Mouse (Mus musculus) leukemia stem cell, adult 10-12 weeks (primary cell): ENCODE results near the gene Aoc1. TPM values are rescaled to one million over a fixed set of nuclear protein-coding genes. Genes with fewer than 3 reads are reported as not detected.

Experiments used
- polyA plus RNA-seq: library from polyadenylated mRNA; stranded (reverse); fragments of >175 nt; gene quantifications from 2 replicates; pipeline ENCODE4 v1.2.3, GENCODE M21; 2012; ENCODE audit warnings: low replicate concordance

The Aoc1 gene
- not detected in 2 replicates for polyA plus RNA-seq

DNA sequence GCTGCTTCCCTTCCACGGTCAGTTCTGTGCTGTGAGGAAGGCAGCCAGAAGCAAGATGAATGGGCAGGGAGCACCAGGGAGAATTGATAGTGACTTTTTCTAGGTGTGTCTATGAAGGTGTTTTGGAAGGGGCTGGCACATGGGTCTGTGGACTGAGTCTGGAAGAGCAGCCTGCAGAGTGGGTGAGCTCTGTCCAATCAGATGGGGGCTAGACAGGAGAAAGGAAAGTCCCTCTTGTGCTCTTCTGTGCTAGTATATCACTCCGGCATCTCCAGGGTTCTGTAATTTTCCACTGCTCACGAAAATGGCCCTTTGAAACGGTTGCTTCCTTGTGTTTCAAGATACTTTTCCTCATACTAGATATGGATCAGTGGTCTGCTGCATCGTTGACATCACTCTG, at the start of gene Aoc1:
Gene Aoc1, plus strand, starts transcription at position 301 of the 400 bp plus-strand sequence.

GRCm38 (mm10) chr6:48840371-48840969, 32.2 kb upstream of the Aoc1 start, which contains the start of gene Tmem176a:
Tmem176a (plus strand) TSS chr6:48840919.

GRCm38 (mm10) chr6:48840973-48841625, 31.6 kb upstream of the Aoc1 start, which contains the start of gene Tmem176b:
Tmem176b (minus strand) TSS chr6:48841496.

GRCm38 (mm10) chr6:48929595-48929994, 56.9 kb downstream of the Aoc1 start, which contains the start of gene 1600015I10Rik:
1600015I10Rik (plus strand) TSS chr6:48929895.

Other genes starting within 250 kb of the Aoc1 start
- gene AI854703, start 246.1 kb upstream of the Aoc1 start, polyA plus RNA-seq, result 0.20 and 0.59 TPM in 2 replicates
- 3.2 and 4.2 TPM in 2 replicates for gene Gimap8, start 225.7 kb upstream of the Aoc1 start, polyA plus RNA-seq
- 0.52 TPM in 1 of 2 replicates, not detected in the other for gene Gimap9, start 196.8 kb upstream of the Aoc1 start, polyA plus RNA-seq
- gene Gimap4, start 188.3 kb upstream of the Aoc1 start, polyA plus RNA-seq, result 1.3 and 5.0 TPM in 2 replicates
- 4.5 and 8.3 TPM in 2 replicates for gene Gimap6, start 164.7 kb upstream of the Aoc1 start, polyA plus RNA-seq
- not detected in 2 replicates for gene Gm28053, start 154.3 kb upstream of the Aoc1 start, polyA plus RNA-seq
- gene Gimap7, start 154.3 kb upstream of the Aoc1 start, polyA plus RNA-seq, result 0.37 and 2.0 TPM in 2 replicates
- gene Gimap1, start 133.8 kb upstream of the Aoc1 start, polyA plus RNA-seq, result 14.6 and 21.6 TPM in 2 replicates
- gene Gimap5, start 126.7 kb upstream of the Aoc1 start, polyA plus RNA-seq, result 4.7 and 19.6 TPM in 2 replicates
- 24.2 and 84.0 TPM in 2 replicates for gene Gimap3, start 102.0 kb upstream of the Aoc1 start, polyA plus RNA-seq
- gene Tmem176a, start 32.0 kb upstream of the Aoc1 start, polyA plus RNA-seq, result 6.4 and 44.5 TPM in 2 replicates
- gene Tmem176b, start 31.4 kb upstream of the Aoc1 start, polyA plus RNA-seq, result 2.3 and 12.0 TPM in 2 replicates
- not detected in 2 replicates for gene 1600015I10Rik, start 57.0 kb downstream of the Aoc1 start, polyA plus RNA-seq
- not detected in 2 replicates for gene Doxl2, start 102.1 kb downstream of the Aoc1 start, polyA plus RNA-seq
- not detected in 2 replicates for gene Svs1, start 114.0 kb downstream of the Aoc1 start, polyA plus RNA-seq
- 0.18 and 0.31 TPM in 2 replicates for gene Gpnmb, start 163.7 kb downstream of the Aoc1 start, polyA plus RNA-seq
- 57.0 and 59.6 TPM in 2 replicates for gene Malsu1, start 200.9 kb downstream of the Aoc1 start, polyA plus RNA-seq